Mouse (Mus musculus): ENCODE measurements around the gene Slc24a3. TPM values are rescaled to one million over a fixed set of nuclear protein-coding genes. Genes with fewer than 3 reads are reported as not detected.

Gene Slc24a3
- polyA plus RNA-seq, 1 experiment from 2014 or later = 8.0 TPM

GRCm38 (mm10) chr2:145223646-145224045 lies 56.1 kb downstream of the Slc24a3 start:
- no peaks in the 10 kb centered on the region for H3K27me3 ChIP-seq (replicated peaks; ENCODE audit: control insufficient read depth, insufficient read depth, low read length)
- no peak overlapping the region for H3K9ac ChIP-seq (replicated peaks; ENCODE audit: low read depth, low read length)
- no peak overlapping the region for H3K4me2 ChIP-seq (ENCODE audit: low read length)
- no peaks in the 10 kb centered on the region for H3K9me3 ChIP-seq (ENCODE audit: control insufficient read depth, low read length)
- H3K27ac ChIP-seq (ENCODE audit: low read length) = no peak overlapping the region
- ATAC-seq = no peak
- H3K36me3 ChIP-seq (ENCODE audit: control insufficient read depth, insufficient read depth) = no peaks in the 10 kb centered on the region
- no peaks in the 10 kb centered on the region for H3K4me1 ChIP-seq (replicated peaks; ENCODE audit: control insufficient read depth, insufficient read depth, low read length)
- H3K4me3 ChIP-seq (replicated peaks; ENCODE audit: low read length) = no peak overlapping the region
- WGBS = 89% methylated on average over 4 of the region's 4 CpGs

DNA sequence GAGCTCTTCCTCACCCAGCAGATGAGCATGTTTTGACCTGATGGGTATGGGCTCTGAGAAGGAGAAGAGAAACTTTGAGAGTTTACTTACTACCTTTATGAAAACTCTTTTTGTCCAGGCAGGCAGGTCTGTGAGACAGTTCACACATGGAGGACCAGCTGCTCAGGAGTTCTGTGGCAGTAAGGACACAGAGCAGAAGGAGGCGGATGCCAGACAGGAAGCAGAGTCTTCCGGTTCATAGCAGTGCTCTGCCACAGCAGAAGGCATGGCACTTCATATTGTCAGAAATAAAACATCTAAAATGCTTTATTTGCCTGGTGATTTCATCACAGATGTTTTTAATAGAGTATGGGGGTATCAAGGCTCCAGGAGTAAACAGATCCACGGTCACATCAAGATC lies 58.1 kb downstream of the Slc24a3 start:
- Histone ChIP-seq H3K9ac (replicated peaks; ENCODE audit: low read depth, low read length) (no peak overlapping the region), H3K4me2 (ENCODE audit: low read length) (no peak overlapping the region), H3K27me3 (replicated peaks; ENCODE audit: control insufficient read depth, insufficient read depth, low read length) (no peaks in the 10 kb centered on the region), H3K4me3 (replicated peaks; ENCODE audit: low read length) (no peak overlapping the region), H3K4me1 (replicated peaks; ENCODE audit: control insufficient read depth, insufficient read depth, low read length) (no peaks in the 10 kb centered on the region), H3K36me3 (ENCODE audit: control insufficient read depth, insufficient read depth) (no peaks in the 10 kb centered on the region), H3K9me3 (ENCODE audit: control insufficient read depth, low read length) (no peaks in the 10 kb centered on the region), H3K27ac (ENCODE audit: low read length) (no peak overlapping the region)
- ATAC-seq = no peak
- WGBS = 89% methylated on average over 3 of the region's 3 CpGs

- Histone ChIP-seq H3K9me3 (ENCODE audit: control insufficient read depth, low read length) (no peaks in the 10 kb centered on the region), H3K4me2 (ENCODE audit: low read length) (no peak overlapping the region), H3K4me1 (replicated peaks; ENCODE audit: control insufficient read depth, insufficient read depth, low read length) (no peaks in the 10 kb centered on the region), H3K4me3 (replicated peaks; ENCODE audit: low read length) (no peak overlapping the region), H3K36me3 (ENCODE audit: control insufficient read depth, insufficient read depth) (no peaks in the 10 kb centered on the region), H3K27me3 (replicated peaks; ENCODE audit: control insufficient read depth, insufficient read depth, low read length) (no peaks in the 10 kb centered on the region), H3K9ac (replicated peaks; ENCODE audit: low read depth, low read length) (no peak overlapping the region), H3K27ac (ENCODE audit: low read length) (no peak overlapping the region)
- ATAC-seq = no peak
- WGBS = 96% methylated on average over 1 of the region's 1 CpGs
Observed at GRCm38 (mm10) chr2:145226100-145226499, 58.5 kb downstream of the Slc24a3 start.

DNA sequence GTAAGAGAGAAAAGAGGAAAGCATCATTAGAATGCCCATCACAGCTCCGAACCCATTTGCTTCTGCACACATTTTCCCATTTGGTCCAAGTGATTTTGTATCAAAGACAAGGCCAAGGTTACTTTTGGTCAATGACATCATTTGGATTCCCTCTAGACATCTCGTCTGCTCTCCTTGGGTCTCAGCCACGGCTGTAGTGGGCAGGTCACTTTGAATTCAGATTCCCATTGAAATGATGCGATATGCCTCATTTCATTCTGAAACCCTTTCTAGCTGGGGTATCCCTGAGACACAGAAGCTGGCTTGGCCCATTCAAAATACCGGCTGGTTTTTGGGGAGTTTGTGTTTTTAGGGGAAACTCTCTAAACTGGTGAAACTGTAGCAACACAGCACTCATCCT lies 59.8 kb downstream of the Slc24a3 start:
- no peaks in the 10 kb centered on the region for H3K9me3 ChIP-seq (ENCODE audit: control insufficient read depth, low read length)
- no peaks in the 10 kb centered on the region for H3K4me1 ChIP-seq (replicated peaks; ENCODE audit: control insufficient read depth, insufficient read depth, low read length)
- no peak overlapping the region for H3K27ac ChIP-seq (ENCODE audit: low read length)
- WGBS = 89% methylated on average over 5 of the region's 5 CpGs
- H3K27me3 ChIP-seq (replicated peaks; ENCODE audit: control insufficient read depth, insufficient read depth, low read length) = no peaks in the 10 kb centered on the region
- H3K4me2 ChIP-seq (ENCODE audit: low read length) = no peak overlapping the region
- ATAC-seq = no peak
- H3K9ac ChIP-seq (replicated peaks; ENCODE audit: low read depth, low read length) = no peak overlapping the region
- no peaks in the 10 kb centered on the region for H3K36me3 ChIP-seq (ENCODE audit: control insufficient read depth, insufficient read depth)
- no peak overlapping the region for H3K4me3 ChIP-seq (replicated peaks; ENCODE audit: low read length)

GRCm38 (mm10) chr2:145232764-145233484 lies 65.4 kb downstream of the Slc24a3 start:
- no peaks in the 10 kb centered on the region for H3K36me3 ChIP-seq (ENCODE audit: control insufficient read depth, insufficient read depth)
- no peak for ATAC-seq
- no peaks in the 10 kb centered on the region for H3K4me1 ChIP-seq (replicated peaks; ENCODE audit: control insufficient read depth, insufficient read depth, low read length)
- no peak overlapping the region for H3K4me2 ChIP-seq (ENCODE audit: low read length)
- no peak overlapping the region for H3K9ac ChIP-seq (replicated peaks; ENCODE audit: low read depth, low read length)
- no peak overlapping the region for H3K27ac ChIP-seq (ENCODE audit: low read length)
- WGBS = 68% methylated on average over 6 of the region's 6 CpGs
- H3K27me3 ChIP-seq (replicated peaks; ENCODE audit: control insufficient read depth, insufficient read depth, low read length) = no peaks in the 10 kb centered on the region
- no peaks in the 10 kb centered on the region for H3K9me3 ChIP-seq (ENCODE audit: control insufficient read depth, low read length)
- H3K4me3 ChIP-seq (replicated peaks; ENCODE audit: low read length) = no peak overlapping the region

- 0 out of 2 replicates have a peak, but pooled peaks have one; percentile 33 for ATAC-seq
- Histone ChIP-seq H3K4me3 (replicated peaks; ENCODE audit: low read length) (no peak overlapping the region), H3K36me3 (ENCODE audit: control insufficient read depth, insufficient read depth) (no peaks in the 10 kb centered on the region), H3K4me2 (ENCODE audit: low read length) (no peak overlapping the region), H3K9ac (replicated peaks; ENCODE audit: low read depth, low read length) (no peak overlapping the region), H3K9me3 (ENCODE audit: control insufficient read depth, low read length) (no peaks in the 10 kb centered on the region), H3K27me3 (replicated peaks; ENCODE audit: control insufficient read depth, insufficient read depth, low read length) (no peaks in the 10 kb centered on the region), H3K27ac (ENCODE audit: low read length) (no peak overlapping the region), H3K4me1 (replicated peaks; ENCODE audit: control insufficient read depth, insufficient read depth, low read length) (no peaks in the 10 kb centered on the region)
- 75% methylated on average over 7 of the region's 7 CpGs for WGBS
Observed at GRCm38 (mm10) chr2:145233547-145234398, 66.2 kb downstream of the Slc24a3 start.

- 92% methylated on average over 4 of the region's 4 CpGs for WGBS
- Histone ChIP-seq H3K9me3 (ENCODE audit: control insufficient read depth, low read length) (no peaks in the 10 kb centered on the region), H3K4me1 (replicated peaks; ENCODE audit: control insufficient read depth, insufficient read depth, low read length) (no peaks in the 10 kb centered on the region), H3K36me3 (ENCODE audit: control insufficient read depth, insufficient read depth) (no peaks in the 10 kb centered on the region), H3K27ac (ENCODE audit: low read length) (no peak overlapping the region), H3K27me3 (replicated peaks; ENCODE audit: control insufficient read depth, insufficient read depth, low read length) (no peaks in the 10 kb centered on the region), H3K4me3 (replicated peaks; ENCODE audit: low read length) (no peak overlapping the region), H3K9ac (replicated peaks; ENCODE audit: low read depth, low read length) (no peak overlapping the region), H3K4me2 (ENCODE audit: low read length) (no peak overlapping the region)
- no peak for ATAC-seq
Observed at GRCm38 (mm10) chr2:145246384-145246783, 78.8 kb downstream of the Slc24a3 start.

- no peak overlapping the region for H3K4me2 ChIP-seq (ENCODE audit: low read length)
- no peaks in the 10 kb centered on the region for H3K36me3 ChIP-seq (ENCODE audit: control insufficient read depth, insufficient read depth)
- H3K4me1 ChIP-seq (replicated peaks; ENCODE audit: control insufficient read depth, insufficient read depth, low read length) = no peaks in the 10 kb centered on the region
- H3K4me3 ChIP-seq (replicated peaks; ENCODE audit: low read length) = no peak overlapping the region
- WGBS = 73% methylated on average over 3 of the region's 3 CpGs
- H3K27me3 ChIP-seq (replicated peaks; ENCODE audit: control insufficient read depth, insufficient read depth, low read length) = no peaks in the 10 kb centered on the region
- ATAC-seq = no peak
- no peaks in the 10 kb centered on the region for H3K9me3 ChIP-seq (ENCODE audit: control insufficient read depth, low read length)
- no peak overlapping the region for H3K9ac ChIP-seq (replicated peaks; ENCODE audit: low read depth, low read length)
- H3K27ac ChIP-seq (ENCODE audit: low read length) = no peak overlapping the region
Observed at GRCm38 (mm10) chr2:145248185-145248584, 80.6 kb downstream of the Slc24a3 start.

GRCm38 (mm10) chr2:145257332-145257731 lies 89.8 kb downstream of the Slc24a3 start:
- ATAC-seq = no peak
- Histone ChIP-seq H3K27me3 (replicated peaks; ENCODE audit: control insufficient read depth, insufficient read depth, low read length) (no peaks in the 10 kb centered on the region), H3K36me3 (ENCODE audit: control insufficient read depth, insufficient read depth) (no peaks in the 10 kb centered on the region), H3K4me2 (ENCODE audit: low read length) (no peak overlapping the region), H3K9ac (replicated peaks; ENCODE audit: low read depth, low read length) (no peak overlapping the region), H3K4me1 (replicated peaks; ENCODE audit: control insufficient read depth, insufficient read depth, low read length) (no peaks in the 10 kb centered on the region), H3K27ac (ENCODE audit: low read length) (no peak overlapping the region), H3K4me3 (replicated peaks; ENCODE audit: low read length) (no peak overlapping the region), H3K9me3 (ENCODE audit: control insufficient read depth, low read length) (no peaks in the 10 kb centered on the region)
- WGBS = 74% methylated on average over 3 of the region's 3 CpGs
